Mouse (Mus musculus) ES-Bruce4 (cell line): Measurements from ENCODE around the gene Gan.

Experiments
- CTCF ChIP-seq: IDR thresholded peaks from one replicate; pipeline ENCODE4 v1.8.1; 2011; ENCODE audit warnings: low read depth, low read length
- EP300 ChIP-seq: IDR thresholded peaks from 2 replicates; pipeline ENCODE4 v1.6.1; 2011; ENCODE audit warnings: low read depth, low read length; ENCODE audit not compliant: insufficient read depth
- POLR2A ChIP-seq: IDR thresholded peaks from one replicate; pipeline ENCODE4 v1.8.1; 2011; ENCODE audit warnings: low read length; ENCODE audit not compliant: insufficient read depth

- TF ChIP-seq POLR2A (no peak), CTCF (no peak), EP300 (no peak)
Observed at GRCm38 (mm10) chr8:117260234-117260929, 102.4 kb downstream of the Gan start.
